Mouse (Mus musculus) right cerebral cortex, postnatal 4 days (tissue): Measurements from ENCODE around the gene Psmb2.

Experiments
- DNase-seq: peaks from one replicate; pipeline ENCODE4 v3.0.0-alpha.2; 2022

Psmb2 gene

GRCm38 (mm10) chr4:126753268-126754230 lies 76.1 kb downstream of the Psmb2 start, which contains the start of the genes Ncdn and AU040320:
Gene Ncdn, minus strand, starts transcription at chr4:126753438.
Gene AU040320, plus strand, starts transcription at chr4:126753544.
- peak; percentile 96 for DNase-seq

DNA sequence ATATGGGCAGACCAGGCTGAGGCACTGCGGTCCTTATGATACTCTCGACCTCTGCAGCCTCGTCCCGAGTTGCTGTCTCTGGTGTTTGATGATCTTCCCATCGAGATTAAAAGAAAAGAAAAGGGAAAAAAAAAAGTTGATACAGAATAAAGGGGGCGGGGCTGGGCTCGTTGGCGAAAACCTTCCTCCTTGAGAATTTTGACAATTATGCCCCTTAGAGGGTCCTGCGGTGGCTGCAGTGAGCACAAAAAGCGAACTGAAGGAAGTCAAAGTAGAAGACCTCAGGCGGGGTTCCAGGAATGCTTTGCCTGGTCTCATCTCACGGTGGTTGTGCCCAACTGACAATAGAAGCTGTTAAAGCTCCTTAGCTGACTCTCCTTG lies 76.8 kb downstream of the Psmb2 start:
- no peak for DNase-seq

- DNase-seq: no peak
Observed at GRCm38 (mm10) chr4:126754736-126755374, 77.4 kb downstream of the Psmb2 start.

DNA sequence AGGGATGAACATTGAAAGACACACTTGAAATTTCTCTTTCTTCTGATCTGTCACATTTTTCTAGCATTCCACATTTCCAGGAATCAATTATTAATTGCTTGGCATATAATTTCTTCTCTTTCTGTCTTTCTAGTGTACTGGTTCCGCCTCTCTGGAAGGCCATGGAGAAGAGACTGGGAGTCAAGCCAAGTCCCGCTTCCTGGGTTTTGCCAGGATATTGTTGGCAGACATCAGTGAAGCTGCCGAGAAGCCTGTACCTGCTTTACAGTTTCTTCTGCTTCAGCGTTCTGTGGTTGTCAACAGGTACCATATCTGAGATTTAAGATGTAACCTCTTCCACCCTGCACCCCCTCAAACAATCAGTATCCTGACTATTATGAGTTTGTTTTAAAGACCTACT lies 79.3 kb downstream of the Psmb2 start:
- no peak for DNase-seq

DNA sequence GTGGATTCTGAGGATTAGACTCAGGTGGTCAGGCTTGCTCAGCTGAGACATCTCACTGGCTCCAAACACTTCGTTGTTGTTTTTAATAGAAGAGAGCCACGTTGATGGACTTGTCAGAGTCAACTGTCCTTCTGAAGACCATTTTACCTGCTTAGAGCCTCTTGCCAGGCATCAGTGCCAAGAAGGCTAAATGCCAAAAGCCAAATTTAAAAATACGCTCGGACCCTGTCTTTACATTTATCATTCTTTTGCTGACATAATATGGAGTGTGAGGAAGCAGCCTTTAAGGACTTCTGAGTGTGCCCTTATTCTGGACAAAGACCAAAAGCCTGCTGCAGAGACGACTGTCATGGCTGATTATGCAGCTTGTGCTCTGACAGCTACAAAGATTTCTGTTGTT lies 80.9 kb downstream of the Psmb2 start:
- no peak for DNase-seq
